Mouse (Mus musculus): ENCODE results near the gene Kdm8. TPM values are rescaled to one million over a fixed set of nuclear protein-coding genes. Genes with fewer than 3 reads are reported as not detected.

Gene Kdm8
- polyA plus RNA-seq, 1 experiment from 2014 or later: 5.7 TPM

GRCm38 (mm10) chr7:125462200-125462599, 17.7 kb downstream of the Kdm8 start:
- Histone ChIP-seq H3K36me3 (peaks cover 23% of the 10 kb centered on the region), H3K4me1 (replicated peaks) (no peaks in the 10 kb centered on the region), H3K9ac (no peak overlapping the region), H3K4me2 (no peak overlapping the region), H3K4me3 (no peak overlapping the region), H3K27me3 (no peaks in the 10 kb centered on the region), H3K9me3 (replicated peaks) (no peaks in the 10 kb centered on the region), H3K27ac (no peak overlapping the region)
- no peak for ATAC-seq (replicated peaks; ENCODE audit: insufficient number of reproducible peaks, insufficient read depth, low FRiP score, low read depth)
- 70% methylated on average over 2 of the region's 2 CpGs for WGBS

- Histone ChIP-seq H3K4me2 (no peak overlapping the region), H3K4me1 (replicated peaks) (peaks cover 22% of the 10 kb centered on the region), H3K36me3 (peaks cover 50% of the 10 kb centered on the region), H3K4me3 (no peak overlapping the region), H3K9ac (no peak overlapping the region), H3K9me3 (replicated peaks) (no peaks in the 10 kb centered on the region), H3K27me3 (no peaks in the 10 kb centered on the region), H3K27ac (no peak overlapping the region)
- no peak for ATAC-seq (replicated peaks; ENCODE audit: insufficient number of reproducible peaks, insufficient read depth, low FRiP score, low read depth)
- 29% methylated on average over 5 of the region's 5 CpGs for WGBS
These were observed 25.5 kb downstream of the Kdm8 start for GRCm38 (mm10) chr7:125469937-125470336.

- H3K9me3 ChIP-seq (replicated peaks): no peaks in the 10 kb centered on the region
- no peaks in the 10 kb centered on the region for H3K27me3 ChIP-seq
- no peak overlapping the region for H3K4me3 ChIP-seq
- no peak overlapping the region for H3K27ac ChIP-seq
- 89% methylated on average over 4 of the region's 4 CpGs for WGBS
- peaks cover 32% of the 10 kb centered on the region for H3K4me1 ChIP-seq (replicated peaks)
- H3K36me3 ChIP-seq: peaks cover 44% of the 10 kb centered on the region
- ATAC-seq (replicated peaks; ENCODE audit: insufficient number of reproducible peaks, insufficient read depth, low FRiP score, low read depth): no peak
- H3K4me2 ChIP-seq: no peak overlapping the region
- no peak overlapping the region for H3K9ac ChIP-seq
These were observed 26.4 kb downstream of the Kdm8 start for GRCm38 (mm10) chr7:125470901-125471300.

- Histone ChIP-seq H3K9me3 (replicated peaks) (no peaks in the 10 kb centered on the region), H3K36me3 (peaks cover 31% of the 10 kb centered on the region), H3K4me1 (replicated peaks) (peaks cover 45% of the 10 kb centered on the region), H3K27ac (peak overlapping the region; percentile 70), H3K4me3 (no peak overlapping the region), H3K27me3 (no peaks in the 10 kb centered on the region), H3K9ac (0 out of 2 replicates have a peak overlapping the region, but pooled peaks have one; percentile 13), H3K4me2 (peak overlapping the region; percentile 23; the same call in 1 of the 2 replicates)
- WGBS: 21% methylated on average over 13 of the region's 13 CpGs
- ATAC-seq (replicated peaks; ENCODE audit: insufficient number of reproducible peaks, insufficient read depth, low FRiP score, low read depth): peak; percentile 44
These were observed 27.7 kb downstream of the Kdm8 start for GRCm38 (mm10) chr7:125471991-125472741.

GRCm38 (mm10) chr7:125474535-125474934, 30.1 kb downstream of the Kdm8 start:
- Histone ChIP-seq H3K9ac (no peak overlapping the region), H3K27me3 (no peaks in the 10 kb centered on the region), H3K36me3 (peaks cover 14% of the 10 kb centered on the region), H3K4me3 (no peak overlapping the region), H3K4me1 (replicated peaks) (peaks cover 60% of the 10 kb centered on the region), H3K27ac (peak overlapping the region; percentile 86; the same call in 1 of the 2 replicates), H3K4me2 (no peak overlapping the region), H3K9me3 (replicated peaks) (no peaks in the 10 kb centered on the region)
- ATAC-seq (replicated peaks; ENCODE audit: insufficient number of reproducible peaks, insufficient read depth, low FRiP score, low read depth): no peak
- WGBS: 59% methylated on average over 4 of the region's 4 CpGs

GRCm38 (mm10) chr7:125475601-125476251, 31.2 kb downstream of the Kdm8 start:
- WGBS: 24% methylated on average over 11 of the region's 11 CpGs
- Histone ChIP-seq H3K4me1 (replicated peaks) (peaks cover 60% of the 10 kb centered on the region), H3K9me3 (replicated peaks) (no peaks in the 10 kb centered on the region), H3K27me3 (no peaks in the 10 kb centered on the region), H3K27ac (peak overlapping the region; percentile 86), H3K4me3 (no peak overlapping the region), H3K36me3 (peaks cover 20% of the 10 kb centered on the region), H3K9ac (no peak overlapping the region), H3K4me2 (peak overlapping the region; percentile 26)
- peak; percentile 56 for ATAC-seq (replicated peaks; ENCODE audit: insufficient number of reproducible peaks, insufficient read depth, low FRiP score, low read depth)

GRCm38 (mm10) chr7:125478391-125478984, 34.0 kb downstream of the Kdm8 start:
- Histone ChIP-seq H3K4me3 (no peak overlapping the region), H3K9me3 (replicated peaks) (no peaks in the 10 kb centered on the region), H3K9ac (no peak overlapping the region), H3K27me3 (no peaks in the 10 kb centered on the region), H3K4me2 (no peak overlapping the region), H3K27ac (no peak overlapping the region), H3K4me1 (replicated peaks) (peaks cover 46% of the 10 kb centered on the region), H3K36me3 (peaks cover 28% of the 10 kb centered on the region)
- no peak for ATAC-seq (replicated peaks; ENCODE audit: insufficient number of reproducible peaks, insufficient read depth, low FRiP score, low read depth)
- 63% methylated on average over 7 of the region's 7 CpGs for WGBS

- no peak overlapping the region for H3K9ac ChIP-seq
- WGBS: 72% methylated on average over 4 of the region's 4 CpGs
- H3K4me3 ChIP-seq: no peak overlapping the region
- ATAC-seq (replicated peaks; ENCODE audit: insufficient number of reproducible peaks, insufficient read depth, low FRiP score, low read depth): no peak
- no peak overlapping the region for H3K27ac ChIP-seq
- H3K27me3 ChIP-seq: no peaks in the 10 kb centered on the region
- peaks cover 29% of the 10 kb centered on the region for H3K36me3 ChIP-seq
- H3K4me2 ChIP-seq: no peak overlapping the region
- H3K4me1 ChIP-seq (replicated peaks): peaks cover 32% of the 10 kb centered on the region
- H3K9me3 ChIP-seq (replicated peaks): no peaks in the 10 kb centered on the region
These were observed 36.0 kb downstream of the Kdm8 start for GRCm38 (mm10) chr7:125480518-125480917.

- no peak overlapping the region for H3K4me2 ChIP-seq
- H3K27me3 ChIP-seq: no peaks in the 10 kb centered on the region
- no peak overlapping the region for H3K4me3 ChIP-seq
- no peaks in the 10 kb centered on the region for H3K9me3 ChIP-seq (replicated peaks)
- H3K27ac ChIP-seq: no peak overlapping the region
- peaks cover 15% of the 10 kb centered on the region for H3K4me1 ChIP-seq (replicated peaks)
- no peak for ATAC-seq (replicated peaks; ENCODE audit: insufficient number of reproducible peaks, insufficient read depth, low FRiP score, low read depth)
- H3K9ac ChIP-seq: no peak overlapping the region
- 73% methylated on average over 3 of the region's 3 CpGs for WGBS
- peaks cover 35% of the 10 kb centered on the region for H3K36me3 ChIP-seq
These were observed 37.9 kb downstream of the Kdm8 start for GRCm38 (mm10) chr7:125482339-125482738.

GRCm38 (mm10) chr7:125482886-125483285, 38.4 kb downstream of the Kdm8 start:
- no peaks in the 10 kb centered on the region for H3K9me3 ChIP-seq (replicated peaks)
- no peak for ATAC-seq (replicated peaks; ENCODE audit: insufficient number of reproducible peaks, insufficient read depth, low FRiP score, low read depth)
- no peak overlapping the region for H3K4me2 ChIP-seq
- H3K9ac ChIP-seq: no peak overlapping the region
- peaks cover 9% of the 10 kb centered on the region for H3K4me1 ChIP-seq (replicated peaks)
- no peak overlapping the region for H3K27ac ChIP-seq
- no peaks in the 10 kb centered on the region for H3K27me3 ChIP-seq
- 70% methylated on average over 2 of the region's 2 CpGs for WGBS
- peaks cover 30% of the 10 kb centered on the region for H3K36me3 ChIP-seq
- H3K4me3 ChIP-seq: no peak overlapping the region

- H3K36me3 ChIP-seq: peaks cover 30% of the 10 kb centered on the region
- H3K27me3 ChIP-seq: no peaks in the 10 kb centered on the region
- ATAC-seq (replicated peaks; ENCODE audit: insufficient number of reproducible peaks, insufficient read depth, low FRiP score, low read depth): no peak
- WGBS: 89% methylated on average over 7 of the region's 7 CpGs
- no peak overlapping the region for H3K4me3 ChIP-seq
- no peak overlapping the region for H3K9ac ChIP-seq
- H3K4me2 ChIP-seq: no peak overlapping the region
- H3K27ac ChIP-seq: no peak overlapping the region
- H3K9me3 ChIP-seq (replicated peaks): no peaks in the 10 kb centered on the region
- peaks cover 2% of the 10 kb centered on the region; the same call in 1 of the 2 replicates for H3K4me1 ChIP-seq (replicated peaks)
These were observed 40.3 kb downstream of the Kdm8 start for GRCm38 (mm10) chr7:125484791-125485190.

All from heart, embryonic 15.5 days (tissue).